Mouse (Mus musculus) megakaryocyte-erythroid progenitor cell, adult 5-6 weeks (primary cell): ENCODE measurements around the gene Olfr95. TPM values are rescaled to one million over a fixed set of nuclear protein-coding genes. Genes with fewer than 3 reads are reported as not detected.
"Not testable (repeated sequence)": the region's sequence is repeated elsewhere in the genome, so short reads cannot be mapped to it uniquely, and the experiment has no call there.

Experiments used
- ATAC-seq: replicated peaks from 2 replicates; pipeline ENCODE4 v1.8.0; 2016; ENCODE audit warnings: mild to moderate bottlenecking, inconsistent platforms; ENCODE audit not compliant: severe bottlenecking, poor library complexity, low FRiP score, low TSS enrichment
- total RNA-seq, 2 experiments: library from RNA; stranded (forward) in 1 of 2; stranded (reverse) in 1 of 2; fragments of 200-1000, 215-1000 nt in 1 of 2; fragments of >200 nt in 1 of 2; fragmentation: Nextera tagmentation in 1 of 2; gene quantifications; 2 replicates each; pipeline ENCODE4 v1.2.3; 2014 to 2017

Gene Olfr95
- total RNA-seq (2014; fragmentation: Nextera tagmentation) = not detected in 2 replicates
- total RNA-seq (2017) = not detected in 2 replicates

DNA sequence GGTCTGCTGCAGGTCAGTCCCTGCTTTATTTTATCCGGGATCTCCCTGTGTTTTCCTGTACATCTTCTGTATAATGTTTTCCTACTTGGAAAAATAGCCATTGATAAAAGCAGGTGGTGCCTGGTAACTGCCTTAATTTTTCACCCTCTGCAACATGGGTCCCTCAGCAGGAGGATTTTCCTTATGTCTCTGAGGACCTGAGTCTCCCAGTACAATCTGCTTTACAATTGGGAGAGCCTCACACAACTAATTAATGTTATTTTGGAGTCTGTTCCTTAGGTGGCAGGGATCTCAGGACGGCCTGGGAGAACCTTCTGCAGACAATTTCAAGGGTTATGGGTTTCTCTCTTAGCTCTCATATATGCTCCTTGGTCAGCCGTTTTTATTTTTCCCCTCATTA is at the start of gene Olfr95:
TSS of gene Olfr95 (minus strand) at position 101 of the 400 bp plus-strand sequence.
- ATAC-seq = no peak

DNA sequence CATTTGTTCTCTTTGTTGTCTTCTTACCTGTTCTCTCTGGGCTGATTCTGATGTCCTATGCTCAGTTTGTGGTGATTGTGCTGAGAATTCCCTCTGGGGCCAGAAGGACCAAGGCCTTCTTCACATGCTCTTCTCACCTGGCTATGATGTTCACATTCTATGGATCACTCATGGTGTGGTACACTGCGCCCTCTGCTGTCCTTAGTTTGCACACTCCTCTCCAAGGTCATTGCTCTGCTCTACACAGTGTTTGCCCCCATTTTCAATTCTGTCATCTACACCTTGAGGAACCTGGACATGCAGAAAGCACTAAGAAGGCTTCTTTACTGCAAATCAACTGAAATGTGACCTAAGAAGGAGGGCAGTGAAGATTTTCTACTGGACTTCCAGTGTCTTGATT is 37.6 kb upstream of the Olfr95 start:
- ATAC-seq = peak; percentile 82

DNA sequence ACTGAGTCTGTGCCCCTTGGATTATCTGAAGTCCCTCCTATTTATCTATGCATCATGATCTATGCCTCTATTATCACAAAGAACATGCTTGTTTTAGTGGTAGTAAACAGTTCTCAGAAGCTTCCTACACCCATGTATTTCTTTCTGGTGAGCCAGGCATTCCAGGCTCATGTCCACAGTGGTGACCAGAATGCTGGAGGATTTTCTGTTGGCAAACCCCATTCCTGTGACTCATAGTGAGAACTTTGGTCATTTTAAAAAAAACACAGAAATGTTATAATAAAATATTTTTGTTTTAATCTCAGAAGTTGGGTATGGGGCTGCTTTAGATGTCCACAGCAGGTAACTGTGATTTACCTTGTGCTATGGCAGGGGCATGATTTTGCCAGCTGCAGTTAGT is 36.5 kb upstream of the Olfr95 start:
- no peak for ATAC-seq

DNA sequence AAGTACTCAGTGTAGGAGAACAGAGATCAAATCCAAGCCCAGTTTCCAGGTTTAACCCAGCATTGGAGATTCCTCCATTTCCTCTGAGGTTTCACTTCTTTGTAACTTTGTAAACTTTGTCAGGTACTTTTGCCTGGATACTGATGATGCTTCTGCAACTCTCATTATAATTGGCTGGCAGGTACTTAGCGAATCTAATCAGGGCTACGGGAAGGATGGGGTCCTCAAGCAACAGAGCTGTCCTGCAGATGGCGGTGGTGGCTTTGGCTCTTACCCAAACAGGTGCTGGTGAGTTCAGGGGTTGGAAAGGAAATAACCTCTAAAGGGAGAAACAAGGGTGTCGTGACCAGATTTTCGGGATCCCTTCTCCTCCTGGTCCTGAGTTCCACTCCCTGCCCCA is 33.8 kb upstream of the Olfr95 start:
- ATAC-seq = peak; percentile 84

DNA sequence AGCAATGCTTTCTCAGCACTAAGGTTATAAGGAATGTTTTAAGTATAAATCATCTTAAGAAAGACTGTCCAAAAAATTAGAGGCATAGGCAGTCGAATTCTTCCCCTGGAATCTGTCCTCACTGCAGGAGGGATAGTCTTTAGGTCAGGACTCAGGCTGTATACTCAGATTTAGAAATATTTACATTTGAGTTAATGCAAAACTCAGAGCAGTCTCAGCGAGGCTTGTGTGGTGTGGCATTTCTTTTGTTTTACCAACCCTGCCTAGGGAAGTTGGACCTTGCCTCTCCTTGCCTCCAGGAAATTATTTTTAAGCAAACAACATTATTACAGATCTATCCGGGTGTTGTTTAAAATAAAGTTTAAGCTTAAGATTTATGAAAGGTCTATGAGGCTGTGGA is 29.3 kb upstream of the Olfr95 start:
- no peak for ATAC-seq

DNA sequence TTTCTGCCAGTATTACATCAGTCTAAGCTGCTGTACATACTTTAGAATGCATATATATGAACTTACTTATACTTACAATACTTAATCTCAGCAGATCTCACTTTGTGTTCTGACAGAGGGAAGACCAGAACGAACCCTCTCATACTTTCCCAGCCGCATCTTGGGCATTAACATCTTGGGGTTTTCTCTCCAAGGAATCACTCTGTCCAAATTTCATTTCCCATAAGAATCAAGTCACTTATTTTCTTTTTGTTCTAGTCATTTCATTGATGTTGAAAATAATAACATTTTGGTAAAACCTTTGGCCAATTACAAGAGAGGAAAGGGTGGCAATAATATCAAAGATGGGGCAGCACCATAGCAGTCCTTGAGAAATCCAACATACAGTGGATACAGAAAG is 24.3 kb upstream of the Olfr95 start, which contains the start of gene Olfr97:
TSS of gene Olfr97 (minus strand) at position 101 of the 400 bp plus-strand sequence.
- not testable (repeated sequence) for ATAC-seq

DNA sequence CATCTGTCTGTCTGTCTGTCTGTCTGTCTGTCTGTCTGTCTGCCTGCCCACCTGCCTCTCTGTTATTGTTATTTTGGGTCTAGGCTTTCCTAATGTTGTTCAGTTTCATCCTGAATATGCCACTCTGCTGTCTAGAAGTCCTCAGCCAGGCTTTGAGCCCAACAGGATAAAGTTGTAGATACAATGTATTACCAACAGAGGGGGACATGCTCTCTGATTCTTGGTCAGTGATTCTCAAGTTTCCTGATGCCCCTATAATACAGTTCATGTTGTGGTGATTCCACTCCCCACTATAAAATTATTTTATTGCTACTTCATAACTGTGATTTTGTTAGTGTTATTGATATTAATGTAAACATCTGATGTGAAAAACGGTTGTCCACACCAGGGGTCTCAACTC is 9.0 kb upstream of the Olfr95 start:
- ATAC-seq = no peak

DNA sequence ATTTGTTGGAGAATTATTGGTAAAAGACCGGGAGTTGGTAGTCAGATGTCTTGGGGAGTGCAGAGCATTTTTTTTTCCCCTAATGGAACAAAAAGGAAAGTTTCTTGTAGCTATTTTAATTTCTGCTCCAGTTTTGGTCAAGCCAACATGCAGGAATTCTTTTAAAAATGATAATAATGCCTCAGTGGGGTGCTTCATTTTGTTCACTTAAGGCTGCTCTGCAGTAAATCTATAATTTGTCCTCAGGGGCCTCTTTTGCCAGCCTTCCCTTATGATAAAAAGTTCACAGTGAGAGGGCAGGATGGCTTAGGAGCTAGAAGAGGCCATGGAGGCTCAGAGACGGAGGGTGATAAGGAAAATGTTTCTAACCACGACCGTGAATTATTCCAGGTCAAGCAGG is 6.9 kb upstream of the Olfr95 start, which contains the start of gene Olfr96:
TSS of gene Olfr96 (plus strand) at position 301 of the 400 bp plus-strand sequence.
- no peak for ATAC-seq

DNA sequence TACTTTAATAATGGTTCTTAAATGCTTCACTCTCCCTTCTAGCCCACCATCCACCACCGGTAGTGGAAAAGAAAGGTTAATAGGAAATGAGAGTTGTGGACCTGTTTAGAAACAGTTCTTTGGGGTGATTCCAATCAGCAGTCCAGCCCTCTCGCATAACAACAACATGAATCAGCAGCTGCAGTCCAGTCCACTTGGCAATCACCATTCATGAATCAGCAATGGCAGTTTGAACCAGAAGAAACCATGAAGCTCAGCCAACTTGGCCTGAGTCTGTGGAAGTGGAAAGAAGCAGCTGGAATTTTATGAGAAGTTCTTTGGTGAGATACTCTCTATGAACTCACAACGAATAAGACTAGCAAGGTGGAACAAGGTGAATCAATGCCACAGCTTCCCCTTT is 5.6 kb upstream of the Olfr95 start:
- no peak for ATAC-seq

DNA sequence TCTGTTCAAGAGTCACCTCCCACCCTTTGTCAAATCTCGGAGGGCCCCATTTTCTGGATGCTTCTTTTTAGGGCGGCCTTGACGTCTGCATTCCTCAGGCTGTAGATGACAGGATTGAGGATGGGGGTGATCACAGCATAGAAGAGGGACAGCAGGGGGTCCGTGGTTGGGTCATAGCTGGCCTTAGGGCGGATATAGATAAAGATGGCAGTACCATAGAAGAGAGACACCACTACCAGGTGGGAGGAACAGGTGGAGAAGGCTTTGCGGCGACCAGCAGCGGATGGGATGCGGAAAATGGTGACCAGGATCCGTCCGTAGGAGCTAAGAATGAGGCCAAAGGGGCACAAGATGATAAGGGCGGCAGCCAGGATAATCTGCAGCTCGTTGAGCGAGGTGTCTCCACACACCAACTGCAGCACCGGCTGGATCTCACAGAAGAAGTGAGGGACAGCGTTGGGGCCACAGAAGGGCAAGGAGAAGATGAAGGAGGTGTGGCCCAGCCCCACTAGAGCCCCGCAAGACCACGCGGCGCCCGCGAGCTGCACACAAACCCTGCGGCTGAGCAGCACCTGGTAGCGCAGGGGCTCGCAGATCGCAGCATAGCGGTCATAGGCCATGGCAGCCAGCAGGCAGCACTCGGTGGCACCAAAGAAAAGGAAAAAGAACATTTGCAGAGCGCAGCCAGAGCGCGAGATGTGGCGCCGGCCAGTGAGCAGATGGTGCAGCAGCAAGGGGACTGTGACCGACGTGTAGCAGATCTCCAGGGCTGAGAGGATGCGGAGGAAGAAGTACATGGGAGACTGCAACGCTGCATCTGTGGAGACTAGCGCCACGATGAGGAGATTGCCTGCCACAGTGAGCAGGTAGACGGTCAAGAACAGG is 1.8 kb downstream of the Olfr95 start:
- no peak for ATAC-seq

DNA sequence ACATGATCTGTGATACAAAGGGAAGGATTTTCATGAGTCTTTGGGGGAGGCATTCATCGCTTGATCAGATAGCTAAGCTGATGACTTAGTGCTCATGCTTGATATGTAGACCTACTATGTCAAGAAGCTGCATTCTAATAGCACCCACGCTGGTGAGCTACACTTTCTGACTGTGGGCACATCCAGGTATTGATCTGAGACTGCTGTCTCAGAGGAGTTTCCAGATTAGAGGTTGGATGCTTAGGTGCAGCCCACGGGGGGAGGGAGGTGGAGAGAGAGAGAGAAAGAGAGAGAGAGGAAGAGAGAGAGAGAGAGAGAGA is 9.0 kb downstream of the Olfr95 start:
- ATAC-seq = 0 out of 2 replicates have a peak, but pooled peaks have one; percentile 10

DNA sequence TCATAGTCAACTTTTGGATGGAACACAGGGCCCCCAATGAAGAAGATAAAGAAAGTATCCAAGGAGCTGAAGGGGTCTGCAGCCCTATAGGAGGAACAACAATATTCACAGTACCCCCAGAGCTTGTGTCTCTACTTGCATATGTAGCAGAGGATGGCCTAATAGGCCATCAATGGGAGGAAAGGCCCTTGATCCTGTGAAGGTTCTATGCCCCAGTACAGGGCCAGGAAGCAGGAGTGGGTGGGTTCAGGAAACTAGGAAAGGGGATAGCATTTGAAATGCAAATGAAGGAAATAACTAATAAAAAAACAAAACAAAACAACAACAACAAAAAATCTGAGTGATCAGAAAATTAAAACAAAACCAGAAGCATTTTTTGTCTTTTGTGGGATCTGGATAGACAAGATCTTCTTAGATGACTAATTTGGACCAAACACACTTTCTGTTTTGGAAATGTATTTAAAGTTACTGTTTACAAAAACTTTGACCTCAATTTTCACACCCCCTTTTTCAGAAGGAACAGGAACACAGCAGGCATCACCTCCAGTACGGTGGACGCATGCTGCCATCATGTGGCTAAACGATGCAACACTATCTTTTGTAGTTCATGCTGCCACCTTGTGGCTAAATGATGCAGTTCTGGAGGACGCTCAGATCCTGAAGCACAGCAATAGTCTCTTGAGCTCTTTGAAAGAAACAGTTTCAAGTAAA is 9.6 kb downstream of the Olfr95 start:
- peak; percentile 99 for ATAC-seq

DNA sequence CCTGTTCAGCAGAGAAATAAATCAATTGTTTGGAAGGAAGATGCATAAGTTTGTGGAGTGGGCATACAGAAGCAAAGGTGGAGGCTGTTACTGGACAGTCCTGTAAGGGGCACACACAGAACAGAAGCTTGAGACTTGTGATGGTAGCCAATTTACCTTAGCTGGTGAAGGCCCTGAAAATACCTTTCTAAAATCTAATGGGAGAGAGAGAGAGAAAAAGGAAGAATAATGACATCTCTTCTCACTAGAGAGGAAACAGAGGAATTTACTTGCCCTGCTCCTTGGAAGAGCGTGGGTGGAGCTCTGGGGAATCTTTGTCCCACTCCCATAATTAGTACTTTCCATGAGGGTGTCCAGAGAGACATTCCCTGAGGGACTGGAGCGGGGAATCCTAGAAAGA is 12.0 kb downstream of the Olfr95 start, which contains the start of gene Olfr94:
TSS of gene Olfr94 (minus strand) at position 101 of the 400 bp plus-strand sequence.
- no peak for ATAC-seq

DNA sequence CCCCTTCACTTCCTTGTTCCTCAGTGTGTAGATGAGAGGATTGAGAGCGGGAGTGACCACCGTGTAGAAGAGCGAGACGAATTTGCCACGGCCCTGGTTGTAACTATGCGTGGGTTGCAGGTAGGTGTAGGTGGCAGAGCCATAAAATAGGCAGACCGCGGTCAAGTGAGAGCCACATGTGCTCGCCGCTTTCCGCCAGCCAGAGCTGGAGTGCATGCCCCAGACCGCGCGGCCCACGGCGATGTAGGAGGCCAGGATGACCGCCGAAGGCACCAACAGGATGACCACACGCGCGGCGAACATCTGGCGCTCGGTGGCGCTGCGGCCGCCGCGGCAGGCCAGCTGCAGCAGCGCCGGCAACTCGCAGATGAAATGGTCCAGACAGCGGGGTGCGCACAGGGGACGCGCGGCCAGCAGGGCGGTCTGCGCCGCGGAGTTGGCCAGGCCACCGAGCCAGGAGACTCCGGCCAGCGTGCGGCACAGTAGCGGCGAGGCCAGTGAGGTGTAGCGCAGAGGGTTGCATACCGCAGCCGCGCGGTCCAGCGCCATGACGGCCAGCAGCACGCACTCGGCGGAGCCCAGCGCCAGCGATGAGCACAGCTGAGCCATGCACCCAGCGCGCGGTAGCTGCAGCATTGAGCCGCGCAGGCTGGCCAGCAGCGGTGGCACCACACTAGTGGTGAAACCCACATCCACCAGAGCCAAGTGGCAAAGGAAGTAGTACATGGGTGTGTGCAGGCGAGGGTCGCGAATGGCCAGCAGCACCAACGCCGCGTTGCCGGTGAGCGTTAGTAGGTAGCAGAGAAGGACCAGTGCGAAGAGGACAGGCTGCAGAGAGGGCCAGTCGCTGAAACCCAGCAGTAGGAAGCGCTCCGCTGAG is 15.8 kb downstream of the Olfr95 start:
- ATAC-seq = no peak

DNA sequence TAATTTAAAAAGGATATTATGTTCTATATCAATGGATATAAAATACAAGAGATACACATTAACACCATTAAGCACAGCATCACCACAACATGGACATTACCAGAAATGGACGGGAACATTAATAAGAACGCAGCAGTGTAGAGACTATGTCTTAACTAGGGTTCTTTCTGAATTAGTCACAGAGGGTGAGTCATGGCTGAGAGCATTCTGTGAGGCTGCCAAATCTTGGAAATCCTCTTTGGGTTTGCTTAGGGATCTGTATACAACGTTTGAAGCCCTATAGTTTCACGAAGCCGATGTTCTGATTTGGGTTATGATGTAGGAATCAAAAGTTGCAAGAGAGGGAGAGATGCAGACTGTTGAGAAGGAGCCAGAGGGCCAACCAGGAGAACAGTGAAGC is 18.1 kb downstream of the Olfr95 start:
- ATAC-seq = no peak

DNA sequence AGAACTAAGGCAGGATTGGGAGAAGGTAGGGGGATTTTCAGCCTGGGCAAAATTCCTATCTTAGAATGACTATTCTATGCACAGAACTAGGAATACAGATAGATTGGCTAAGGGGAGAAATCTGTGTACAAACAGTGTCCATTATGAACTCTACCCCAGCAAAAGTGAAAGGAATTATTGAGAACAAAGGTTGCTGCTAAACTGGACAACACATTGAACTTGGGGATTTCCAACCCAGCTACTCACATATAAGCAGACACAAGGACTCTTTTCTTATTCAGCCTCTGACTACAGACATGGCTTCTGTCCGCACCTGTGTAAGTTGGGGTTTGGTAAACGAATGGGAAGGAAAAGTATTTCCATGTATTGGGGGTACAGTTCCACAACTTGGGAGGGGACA is 19.3 kb downstream of the Olfr95 start, which contains the start of gene Ubd:
TSS of gene Ubd (plus strand) at position 237 of the 400 bp plus-strand sequence.
- ATAC-seq = no peak

DNA sequence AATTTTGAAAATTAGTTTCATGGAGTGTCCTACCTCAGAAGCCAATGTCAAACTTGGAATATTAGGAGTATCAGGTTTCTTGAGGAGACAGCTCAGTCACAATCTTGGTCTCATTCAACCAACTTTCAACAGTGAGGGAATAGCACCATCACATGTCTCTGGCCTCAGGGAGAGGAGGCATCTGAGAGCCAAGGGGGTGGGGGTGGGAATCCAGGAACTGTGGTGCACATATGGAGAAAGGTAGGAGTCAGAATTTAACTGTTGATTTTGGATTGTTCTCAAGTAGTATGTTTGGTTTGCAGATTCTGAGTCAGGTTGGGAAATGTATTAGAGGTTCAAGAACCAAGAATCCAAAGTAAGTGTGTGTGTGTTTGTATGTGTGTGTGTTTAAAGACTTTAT is 19.9 kb downstream of the Olfr95 start:
- no peak for ATAC-seq

DNA sequence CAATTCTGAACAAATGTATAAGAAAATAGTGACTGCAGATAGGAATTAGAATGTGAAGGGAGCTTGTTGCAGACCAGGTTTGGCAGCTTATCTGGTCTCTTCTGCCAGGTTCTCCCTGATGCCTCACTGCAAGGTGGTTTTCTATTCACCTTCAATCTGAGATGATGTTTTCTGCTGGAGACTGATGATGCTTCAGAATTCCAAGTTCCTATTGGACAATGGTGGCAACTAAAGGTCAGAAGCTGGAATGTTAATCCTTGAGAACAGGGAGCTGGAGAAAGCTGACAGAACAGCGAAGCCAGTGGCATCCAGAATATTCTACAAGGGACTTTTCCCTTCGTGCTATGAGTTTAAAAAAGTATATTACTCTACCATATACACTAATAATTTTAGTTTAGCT is 22.2 kb downstream of the Olfr95 start:
- no peak for ATAC-seq

DNA sequence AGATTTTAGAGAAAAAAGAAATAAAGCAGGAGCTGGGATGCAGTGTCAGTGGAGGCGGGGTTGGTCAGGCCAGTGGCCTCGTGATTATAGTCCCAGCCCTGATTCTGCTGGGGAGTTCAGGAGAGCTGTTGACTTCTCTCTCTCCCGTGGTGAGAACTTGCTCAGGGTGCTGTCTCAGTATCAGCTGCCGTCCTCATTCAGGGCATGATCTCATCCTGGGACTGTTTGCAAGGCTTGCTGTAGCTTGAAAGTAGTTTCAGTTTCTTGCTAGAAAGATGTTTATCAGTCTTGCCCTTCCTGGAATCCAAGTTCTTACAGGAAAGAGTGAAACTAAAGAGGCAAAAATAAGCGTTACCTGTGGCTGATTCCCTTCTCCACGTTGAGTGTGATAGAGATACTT is 27.4 kb downstream of the Olfr95 start:
- ATAC-seq = no peak

DNA sequence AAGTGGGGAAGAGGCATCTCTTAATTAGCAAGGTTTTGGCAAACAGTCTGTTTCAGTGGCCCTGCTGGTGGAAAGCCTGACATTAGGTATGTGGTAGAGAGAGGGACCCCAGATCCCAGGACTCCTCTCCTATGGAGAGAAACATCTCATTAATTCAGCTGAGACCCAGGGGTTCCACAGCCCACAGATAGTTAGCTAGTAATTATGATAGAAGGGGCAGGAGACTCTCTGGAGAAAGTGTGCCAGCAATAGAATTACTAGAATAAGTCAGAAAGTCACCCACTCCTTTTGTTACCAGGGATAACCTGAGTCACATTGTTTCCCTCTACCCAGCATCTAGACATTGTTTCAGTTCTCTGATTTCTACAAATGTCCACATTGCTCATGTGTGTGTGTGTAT is 51.5 kb downstream of the Olfr95 start, which contains the start of gene Olfr93:
TSS of gene Olfr93 (minus strand) at position 101 of the 400 bp plus-strand sequence.
- ATAC-seq = no peak
